Mouse (Mus musculus) midbrain, embryonic 11.5 days (tissue): Measurements from ENCODE around the gene Cyp46a1. TPM values are rescaled to one million over a fixed set of nuclear protein-coding genes. Genes with fewer than 3 reads are reported as not detected.
A peak's percentile ranks its signal among the peaks of the same experiment; 100 is the strongest.

Experiments
- ATAC-seq: fragments of 200-750 bp; cut with Nextera tagmentation; 2 replicates; pipeline ENCODE4 v1.8.0; 2017; ENCODE audit warnings: moderate TSS enrichment, moderate library complexity; ENCODE audit not compliant: low FRiP score
- DNase-seq: peaks from one replicate; pipeline ENCODE4 v3.0.0; 2015; ENCODE audit warnings: low spot score; ENCODE audit errors: missing footprints
- H3K27ac ChIP-seq: fragments of 300-500 bp; sonication (generic); 2 replicates; pipeline ENCODE4 v1.5.1; 2014; ENCODE audit warnings: low read depth, low read length
- H3K27me3 ChIP-seq: fragments of 300-500 bp; sonication (generic); 2 replicates; pipeline ENCODE4 v1.6.1; 2014; ENCODE audit warnings: mild to moderate bottlenecking, low read length, moderate library complexity, mixed read lengths; ENCODE audit not compliant: control insufficient read depth, insufficient read depth
- H3K36me3 ChIP-seq: fragments of 300-500 bp; sonication (generic); 2 replicates; pipeline ENCODE4 v1.6.1; 2014; ENCODE audit warnings: mild to moderate bottlenecking, low read length, moderate library complexity, mixed read lengths; ENCODE audit not compliant: control insufficient read depth, insufficient read depth
- H3K4me1 ChIP-seq: fragments of 300-500 bp; sonication (generic); 2 replicates; pipeline ENCODE4 v1.6.1; 2014; ENCODE audit warnings: low read length; ENCODE audit not compliant: control insufficient read depth, insufficient read depth
- H3K4me2 ChIP-seq: fragments of 300-500 bp; sonication (generic); 2 replicates; pipeline ENCODE4 v1.6.1; 2014; ENCODE audit warnings: mild to moderate bottlenecking, moderate library complexity
- H3K4me3 ChIP-seq: fragments of 300-500 bp; sonication (generic); 2 replicates; pipeline ENCODE4 v1.5.1; 2014; ENCODE audit warnings: low read depth, low read length
- H3K9ac ChIP-seq: fragments of 300-500 bp; sonication (generic); 2 replicates; pipeline ENCODE4 v1.6.1; 2014; ENCODE audit warnings: low read length
- H3K9me3 ChIP-seq: fragments of 300-500 bp; sonication (generic); 2 replicates; pipeline ENCODE4 v1.6.1; 2016; ENCODE audit warnings: low read length; ENCODE audit not compliant: control insufficient read depth
- WGBS: fragments of 180-500 bp; shearing (Covaris S2); extraction: QIAGEN DNeasy Blood & Tissue Kit; methylation state at CpG from one replicate; pipeline ENCODE4 v1.1.7; 2014; 5-methylcytosine and 5-hydroxymethylcytosine counted together
- polyA plus RNA-seq: library from polyadenylated mRNA; unstranded; fragments of >200 nt; fragmentation: Nextera tagmentation; extraction: Ambion mirVana; gene quantifications from 2 replicates; pipeline ENCODE4 v1.2.1, GENCODE M21; 2014

Gene Cyp46a1
- polyA plus RNA-seq, result 8.6 and 10.2 TPM in 2 replicates

DNA sequence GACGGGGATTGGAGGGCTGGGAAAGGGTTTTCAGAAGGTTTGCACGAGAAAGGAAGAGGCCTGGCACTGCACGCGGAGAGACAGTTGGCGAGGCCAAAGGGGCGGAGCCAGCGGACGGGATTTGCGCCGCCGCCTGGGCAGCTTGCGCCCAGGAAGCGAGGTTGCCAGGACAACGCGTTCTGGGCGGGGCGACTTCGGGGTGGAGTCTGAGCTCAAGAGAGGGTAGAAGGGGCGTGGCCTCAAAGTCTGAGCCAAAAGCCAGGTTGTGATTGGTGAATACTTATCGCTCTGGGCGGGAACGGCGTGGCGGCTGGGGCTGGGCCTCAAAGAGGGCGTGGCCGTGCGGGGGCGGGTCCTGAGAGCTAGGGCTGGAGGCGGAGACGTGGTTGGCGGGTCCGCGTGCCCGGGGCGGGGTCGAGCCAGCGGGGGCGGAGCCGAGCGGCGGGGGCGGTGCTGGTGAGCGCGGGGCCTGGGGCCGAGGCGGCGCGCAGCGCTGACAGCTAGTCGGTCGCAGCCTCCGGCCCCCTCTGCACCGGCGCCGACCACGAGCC is at the start of gene Cyp46a1:
TSS of gene Cyp46a1 (plus strand) at position 487 of the 551 bp plus-strand sequence.
- WGBS, result under 1% methylated on average over 50 of the region's 56 CpGs
- ATAC-seq (peak; percentile 94), DNase-seq (peak; percentile 100)
- Histone ChIP-seq H3K4me1 (peaks cover 15% of the 10 kb centered on the region), H3K9ac (peak within 1 kb of the TSS; percentile 67), H3K27ac (0 out of 2 replicates have a peak within 1 kb of the TSS, but pooled peaks have one; percentile 2), H3K4me3 (peak within 1 kb of the TSS; percentile 64), H3K36me3 (no peaks in the 10 kb centered on the region), H3K9me3 (no peaks in the 10 kb centered on the region), H3K4me2 (peak within 1 kb of the TSS; percentile 96), H3K27me3 (peaks cover 16% of the 10 kb centered on the region)

DNA sequence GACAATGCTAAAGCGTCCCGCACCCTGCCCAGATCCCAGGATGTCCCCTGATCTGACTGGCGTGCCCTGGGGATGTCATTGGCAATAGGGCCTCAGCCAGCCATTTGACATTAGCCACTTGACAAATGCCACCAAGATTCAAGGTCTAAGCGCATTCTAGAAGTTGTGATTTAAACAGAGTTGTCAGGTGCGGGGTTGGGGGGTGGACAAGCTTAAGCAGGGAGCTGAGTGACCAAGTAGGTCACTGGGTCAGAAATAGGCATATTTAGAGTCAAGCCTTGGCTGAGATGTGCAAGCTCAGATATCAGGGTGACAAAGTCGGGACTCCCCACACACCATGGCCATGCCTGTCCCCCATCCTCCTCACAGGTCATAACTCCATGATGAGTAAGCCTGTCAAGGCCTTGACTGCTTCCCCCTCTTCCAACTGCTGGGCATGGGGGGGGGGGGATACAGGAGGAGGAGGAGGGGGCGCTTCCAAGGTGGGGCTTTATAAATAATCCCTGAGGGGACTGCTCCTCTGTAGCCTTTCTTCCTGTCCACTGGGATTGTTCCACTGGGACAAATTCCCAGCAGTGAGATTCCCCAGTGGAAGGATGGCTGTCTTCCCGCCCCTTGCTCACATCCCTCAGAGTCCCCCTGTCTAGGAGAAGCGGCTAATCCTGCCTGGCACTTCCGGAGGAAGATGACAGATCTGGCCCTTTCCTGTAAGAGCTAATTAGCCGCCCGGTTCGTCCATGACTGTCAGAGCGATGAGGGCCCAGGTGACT is 49.5 kb upstream of the Cyp46a1 start:
- Histone ChIP-seq H3K9ac (peak overlapping the region; percentile 55; the same call in 1 of the 2 replicates), H3K4me2 (peak overlapping the region; percentile 41), H3K27me3 (no peaks in the 10 kb centered on the region), H3K27ac (peak overlapping the region; percentile 72), H3K9me3 (no peaks in the 10 kb centered on the region), H3K36me3 (no peaks in the 10 kb centered on the region), H3K4me1 (peaks cover 19% of the 10 kb centered on the region), H3K4me3 (peak overlapping the region; percentile 16; the same call in 1 of the 2 replicates)
- ATAC-seq (peak; percentile 82), DNase-seq (peak; percentile 92)
- WGBS, result 26% methylated on average over 14 of the region's 14 CpGs

DNA sequence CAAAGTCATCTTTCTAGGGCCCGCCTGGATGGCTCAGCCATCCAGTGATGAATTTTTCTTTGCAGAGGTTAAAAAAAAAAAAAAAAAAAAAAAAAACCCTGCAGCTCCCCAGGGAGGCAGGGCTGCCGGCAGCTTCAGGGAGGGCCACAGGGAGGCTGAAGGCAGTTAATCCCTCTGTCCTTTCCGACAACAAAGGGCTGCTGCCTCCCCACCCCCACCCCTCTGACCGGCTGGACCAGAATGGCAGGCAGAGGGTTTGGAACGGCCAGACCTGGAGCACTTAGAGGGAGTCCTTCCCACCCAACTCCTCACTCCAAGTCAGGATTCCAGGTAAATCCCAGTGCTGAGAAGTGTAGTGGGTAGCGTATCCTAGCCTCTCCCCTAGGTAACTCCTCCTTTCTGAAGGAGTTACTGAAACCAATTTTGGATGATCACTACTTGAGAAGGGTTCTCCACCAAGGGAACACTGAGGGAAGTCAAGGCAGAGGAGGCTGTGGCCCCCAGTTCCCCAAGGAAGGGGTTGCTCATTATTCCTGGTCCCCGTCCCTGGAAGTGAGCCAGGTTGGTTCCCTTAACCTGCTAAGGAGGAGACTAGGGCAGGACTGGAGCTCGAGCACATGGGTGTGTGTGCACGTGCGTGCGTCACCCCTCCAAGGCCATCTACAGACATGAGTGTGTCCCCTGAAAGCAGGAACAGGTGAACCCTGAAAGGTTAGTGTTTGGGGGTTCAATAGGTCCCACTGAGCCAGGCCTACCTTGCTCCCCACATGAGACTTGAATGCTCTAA is 48.8 kb upstream of the Cyp46a1 start:
- Histone ChIP-seq H3K4me1 (peaks cover 19% of the 10 kb centered on the region), H3K9ac (peak overlapping the region; percentile 55), H3K27me3 (no peaks in the 10 kb centered on the region), H3K36me3 (no peaks in the 10 kb centered on the region), H3K4me3 (peak overlapping the region; percentile 16), H3K4me2 (peak overlapping the region; percentile 41), H3K27ac (peak overlapping the region; percentile 72), H3K9me3 (no peaks in the 10 kb centered on the region)
- WGBS, result 16% methylated on average over 11 of the region's 11 CpGs
- ATAC-seq (peak; percentile 86), DNase-seq (peak; percentile 94)

DNA sequence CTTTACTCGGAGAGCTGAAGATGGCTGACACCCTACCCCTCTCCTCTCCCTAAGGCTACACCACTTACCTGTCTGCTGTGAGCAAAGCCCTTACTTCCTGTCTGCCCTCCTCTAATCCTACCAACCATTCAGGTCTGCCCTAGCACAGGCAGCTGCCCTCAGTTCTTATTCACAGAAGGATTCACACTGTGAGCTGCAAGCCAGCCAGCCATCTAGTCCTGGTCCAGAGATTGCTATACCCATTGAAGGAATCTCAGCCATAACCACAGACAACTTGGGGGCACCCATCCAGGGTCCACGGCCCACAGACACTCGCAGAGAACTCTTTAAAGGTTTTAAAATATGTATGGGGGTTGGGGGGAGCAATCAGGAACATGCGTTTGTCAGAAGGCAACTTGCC is 47.8 kb upstream of the Cyp46a1 start:
- H3K36me3 ChIP-seq, result no peaks in the 10 kb centered on the region
- 76% methylated on average over 4 of the region's 4 CpGs for WGBS
- no peak overlapping the region for H3K9ac ChIP-seq
- ATAC-seq, result no peak
- no peak overlapping the region for H3K4me3 ChIP-seq
- H3K4me1 ChIP-seq, result peaks cover 19% of the 10 kb centered on the region
- no peak overlapping the region; the same call in 1 of the 2 replicates for H3K27ac ChIP-seq
- H3K4me2 ChIP-seq, result no peak overlapping the region
- no peak for DNase-seq
- no peaks in the 10 kb centered on the region for H3K27me3 ChIP-seq
- H3K9me3 ChIP-seq, result no peaks in the 10 kb centered on the region

DNA sequence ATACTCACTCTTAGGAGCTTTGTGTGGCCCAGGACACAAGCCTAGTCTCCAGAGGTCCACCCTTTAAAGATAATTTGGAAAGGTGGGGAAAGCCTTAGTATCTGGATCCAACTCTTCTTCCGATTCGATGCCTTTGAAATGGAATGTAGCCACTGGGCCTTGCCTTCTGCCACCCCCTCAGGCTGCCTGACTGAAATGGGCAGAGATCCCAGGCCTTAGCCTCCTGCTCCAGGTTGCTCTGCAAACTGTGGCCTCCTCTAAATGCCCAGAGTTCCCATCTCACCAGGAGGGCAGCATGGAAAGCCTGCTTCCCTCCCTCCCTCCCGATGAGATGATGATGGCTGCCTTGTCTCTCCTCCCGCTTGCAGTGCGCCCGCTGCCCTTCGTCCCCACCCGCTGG is 47.2 kb upstream of the Cyp46a1 start:
- Histone ChIP-seq H3K36me3 (no peaks in the 10 kb centered on the region), H3K4me1 (peaks cover 21% of the 10 kb centered on the region), H3K27me3 (no peaks in the 10 kb centered on the region), H3K9me3 (no peaks in the 10 kb centered on the region), H3K4me3 (no peak overlapping the region), H3K4me2 (no peak overlapping the region), H3K27ac (no peak overlapping the region), H3K9ac (no peak overlapping the region)
- DNase-seq (no peak), ATAC-seq (no peak)
- 92% methylated on average over 8 of the region's 8 CpGs for WGBS

DNA sequence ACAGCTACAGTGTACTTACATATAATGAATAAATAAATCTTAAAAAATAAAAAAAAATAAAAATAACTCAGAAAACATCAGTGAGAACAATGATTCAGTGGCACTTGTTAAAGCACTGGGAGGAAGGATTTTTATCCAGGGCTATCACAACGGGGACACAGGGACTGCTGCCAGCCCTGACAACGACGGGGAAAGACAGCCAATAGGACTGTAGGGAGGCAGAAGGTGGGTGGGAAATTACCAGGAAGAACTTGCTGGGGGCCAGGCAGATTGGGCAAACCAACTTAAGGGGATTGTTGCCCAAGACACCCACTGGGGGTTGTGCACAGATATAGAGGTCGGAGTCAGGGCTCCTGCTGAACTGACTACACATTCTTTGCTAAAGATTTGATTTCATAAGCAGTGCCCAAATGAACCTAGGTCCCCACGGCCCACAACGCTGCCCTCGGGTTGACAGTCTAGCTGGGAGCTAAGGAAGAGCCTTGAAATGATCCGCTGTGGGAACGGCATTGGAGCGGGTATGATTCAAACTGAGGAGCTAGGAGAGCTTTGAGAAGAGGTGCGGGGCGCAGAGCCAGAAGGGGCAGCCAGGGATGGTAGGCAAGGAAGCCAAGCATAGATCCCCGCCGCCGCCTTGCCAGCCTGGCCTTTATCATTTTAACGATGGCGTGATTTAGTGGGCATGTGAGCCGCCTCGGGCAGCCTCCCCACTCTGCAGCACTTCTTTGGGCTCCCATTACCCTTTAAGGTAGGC is 45.9 kb upstream of the Cyp46a1 start:
- H3K36me3 ChIP-seq, result no peaks in the 10 kb centered on the region
- ATAC-seq, result no peak
- no peaks in the 10 kb centered on the region for H3K9me3 ChIP-seq
- no peak overlapping the region for H3K4me3 ChIP-seq
- 85% methylated on average over 19 of the region's 19 CpGs for WGBS
- H3K4me1 ChIP-seq, result peaks cover 29% of the 10 kb centered on the region
- no peak for DNase-seq
- no peak overlapping the region for H3K9ac ChIP-seq
- no peak overlapping the region for H3K4me2 ChIP-seq
- no peaks in the 10 kb centered on the region for H3K27me3 ChIP-seq
- no peak overlapping the region for H3K27ac ChIP-seq

DNA sequence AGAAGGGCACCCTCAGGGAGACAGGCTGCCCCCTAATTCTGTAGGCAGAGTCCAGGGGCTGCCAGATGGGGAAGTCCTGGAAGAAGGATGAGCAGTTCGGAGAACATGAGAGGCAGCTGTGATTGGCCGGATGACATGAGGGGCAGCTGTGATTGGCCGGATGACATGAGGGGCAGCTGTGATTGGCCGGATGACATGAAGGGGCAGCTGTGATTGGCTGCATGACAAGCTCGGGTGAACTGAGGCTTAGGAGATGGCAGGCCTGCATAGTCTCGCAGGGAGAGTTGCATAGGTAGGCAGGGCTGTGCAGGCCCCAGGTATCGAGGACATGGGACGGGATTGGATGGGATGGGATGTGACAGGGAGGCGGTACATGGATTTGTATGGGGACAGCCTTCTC is 41.8 kb upstream of the Cyp46a1 start:
- DNase-seq (peak; percentile 93), ATAC-seq (peak; percentile 86)
- Histone ChIP-seq H3K9me3 (no peaks in the 10 kb centered on the region), H3K9ac (no peak overlapping the region), H3K4me2 (peak overlapping the region; percentile 36), H3K27ac (no peak overlapping the region), H3K4me1 (peaks cover 10% of the 10 kb centered on the region), H3K4me3 (no peak overlapping the region), H3K27me3 (no peaks in the 10 kb centered on the region), H3K36me3 (no peaks in the 10 kb centered on the region)
- WGBS, result 9% methylated on average over 9 of the region's 9 CpGs

DNA sequence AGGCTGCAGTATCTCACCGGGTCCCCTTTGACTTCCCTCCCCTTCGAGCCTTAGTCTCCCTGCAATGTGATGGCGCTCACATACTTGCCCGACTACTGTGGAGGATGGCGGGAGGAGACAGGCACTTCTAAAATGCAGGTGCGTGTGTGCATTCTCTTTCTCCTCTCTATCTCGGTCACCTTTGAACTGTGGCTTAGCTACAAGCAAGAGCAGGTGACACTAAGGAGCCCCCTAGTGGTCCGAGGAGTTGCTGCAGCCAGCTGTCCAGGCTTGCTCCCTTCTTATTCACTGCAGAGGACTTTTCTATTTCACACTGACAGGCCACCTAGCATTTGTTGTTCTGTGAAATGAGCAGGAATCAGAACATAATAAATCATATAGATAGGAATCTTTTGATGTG is 41.2 kb upstream of the Cyp46a1 start:
- H3K36me3 ChIP-seq, result no peaks in the 10 kb centered on the region
- no peaks in the 10 kb centered on the region for H3K9me3 ChIP-seq
- DNase-seq, result peak; percentile 96
- H3K27ac ChIP-seq, result 0 out of 2 replicates have a peak overlapping the region, but pooled peaks have one; percentile 30
- peak; percentile 64 for ATAC-seq
- no peak overlapping the region for H3K9ac ChIP-seq
- no peaks in the 10 kb centered on the region for H3K27me3 ChIP-seq
- WGBS, result 8% methylated on average over 8 of the region's 8 CpGs
- H3K4me2 ChIP-seq, result peak overlapping the region; percentile 36
- peaks cover 10% of the 10 kb centered on the region for H3K4me1 ChIP-seq
- H3K4me3 ChIP-seq, result no peak overlapping the region
